Mouse (Mus musculus) embryonic facial prominence, embryonic 10.5 days (tissue): ENCODE results near the gene Gstm3. TPM values are rescaled to one million over a fixed set of nuclear protein-coding genes. Genes with fewer than 3 reads are reported as not detected.
"Not testable (repeated sequence)": the region's sequence is repeated elsewhere in the genome, so short reads cannot be mapped to it uniquely, and the experiment has no call there.

Experiments used
- DNase-seq: peaks from one replicate; pipeline ENCODE4 v3.0.0-alpha.2; 2017; ENCODE audit warnings: low spot score
- H3K27ac ChIP-seq: fragments of 300-500 bp; sonication (generic); replicated peaks from 2 replicates; pipeline ENCODE4 v1.5.1; 2016; ENCODE audit warnings: mild to moderate bottlenecking
- H3K27me3 ChIP-seq: fragments of 300-500 bp; sonication (generic); replicated peaks from 2 replicates; pipeline ENCODE4 v1.6.1; 2016; ENCODE audit warnings: low read depth, mild to moderate bottlenecking; ENCODE audit not compliant: poor library complexity, severe bottlenecking
- H3K36me3 ChIP-seq: fragments of 300-500 bp; sonication (generic); replicated peaks from 2 replicates; pipeline ENCODE4 v1.6.1; 2016; ENCODE audit warnings: mild to moderate bottlenecking, moderate library complexity
- H3K4me1 ChIP-seq: fragments of 300-500 bp; sonication (generic); 2 replicates; pipeline ENCODE4 v1.6.1; 2016
- H3K4me3 ChIP-seq: fragments of 300-500 bp; sonication (generic); 2 replicates; pipeline ENCODE4 v1.5.1; 2016; ENCODE audit warnings: mild to moderate bottlenecking, moderate library complexity
- H3K9me3 ChIP-seq: fragments of 300-500 bp; sonication (generic); 2 replicates; pipeline ENCODE4 v1.6.1; 2016; ENCODE audit warnings: mild to moderate bottlenecking
- WGBS: fragments of 180-500 bp; shearing (Covaris S2); methylation state at CpG from one replicate; pipeline ENCODE4 v1.1.7; 2016; 5-methylcytosine and 5-hydroxymethylcytosine counted together
- polyA plus RNA-seq: library from polyadenylated mRNA; unstranded; fragments of >200 nt; fragmentation: Nextera tagmentation; extraction: Ambion mirVana; gene quantifications from 2 replicates; pipeline ENCODE4 v1.2.1, GENCODE M21; 2016

Gstm3 gene
- polyA plus RNA-seq, 1 experiment from 2014 or later: not detected

DNA sequence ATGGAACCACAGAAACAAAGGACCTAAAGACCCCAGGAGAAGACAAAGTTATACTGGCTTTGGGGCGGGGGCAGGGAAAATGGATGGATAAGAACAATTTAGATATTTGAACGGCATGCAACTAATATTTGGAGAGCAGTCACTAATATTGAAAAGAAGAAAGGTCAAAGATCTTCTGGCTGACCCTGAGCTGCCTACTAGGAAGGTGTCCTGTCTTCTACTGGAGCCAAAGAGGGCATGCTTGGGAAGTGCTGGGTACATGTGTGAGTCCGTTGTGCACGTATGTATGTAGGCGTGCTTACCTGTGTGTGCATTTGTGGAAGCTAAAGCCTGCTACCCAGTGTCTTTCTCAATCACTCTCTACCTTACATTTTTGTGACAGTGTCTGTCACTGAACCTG, 2.5 kb downstream of the Gstm3 start:
- Histone ChIP-seq H3K9me3 (no peaks in the 10 kb centered on the region), H3K27ac (no peak overlapping the region), H3K4me1 (peaks cover 12% of the 10 kb centered on the region; the same call in 1 of the 2 replicates), H3K27me3 (no peaks in the 10 kb centered on the region), H3K36me3 (no peaks in the 10 kb centered on the region), H3K4me3 (no peak overlapping the region)
- no peak for DNase-seq
- 96% methylated on average over 5 of the region's 5 CpGs for WGBS

- WGBS: 76% methylated on average over 1 of the region's 1 CpGs
- no peaks in the 10 kb centered on the region for H3K9me3 ChIP-seq
- H3K27me3 ChIP-seq: no peaks in the 10 kb centered on the region
- H3K4me1 ChIP-seq: peaks cover 12% of the 10 kb centered on the region; the same call in 1 of the 2 replicates
- no peak overlapping the region for H3K4me3 ChIP-seq
- DNase-seq: no peak
- no peak overlapping the region for H3K27ac ChIP-seq
- H3K36me3 ChIP-seq: no peaks in the 10 kb centered on the region
Observed at GRCm38 (mm10) chr3:107965592-107965991, 3.5 kb downstream of the Gstm3 start.

DNA sequence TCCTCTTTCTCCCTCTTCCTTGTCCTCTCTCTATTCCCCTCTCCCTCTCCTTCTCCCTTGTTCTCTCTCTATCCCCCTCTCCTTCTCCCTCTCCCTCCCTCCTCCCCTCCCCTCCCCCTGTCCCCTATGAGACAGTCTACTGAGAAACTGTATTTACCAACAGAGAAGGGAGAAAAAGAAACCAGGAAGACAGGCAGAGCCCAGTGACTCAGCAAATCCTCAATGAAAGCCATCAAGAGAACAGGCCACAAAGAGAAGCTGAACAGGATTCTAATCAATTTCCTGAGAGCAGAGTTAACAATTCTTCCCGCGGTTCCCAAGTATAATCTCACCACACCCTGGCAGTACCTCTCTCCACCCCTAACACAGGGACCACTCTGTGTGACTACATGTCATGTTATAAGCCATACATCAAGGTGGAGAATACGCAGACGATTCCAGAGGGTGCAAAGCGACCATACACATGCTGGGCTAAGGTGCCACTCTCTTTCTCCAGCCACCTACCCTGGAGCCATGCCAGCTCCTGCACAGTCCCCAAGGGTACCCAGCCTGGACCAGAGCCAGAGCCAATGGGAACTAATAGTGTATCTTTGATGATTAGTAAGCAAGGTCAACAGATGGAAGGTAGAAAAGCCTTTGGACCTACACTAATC, 4.3 kb downstream of the Gstm3 start:
- Histone ChIP-seq H3K36me3 (no peaks in the 10 kb centered on the region), H3K4me3 (no peak overlapping the region), H3K27me3 (no peaks in the 10 kb centered on the region), H3K27ac (peak overlapping the region; percentile 48), H3K9me3 (no peaks in the 10 kb centered on the region), H3K4me1 (peaks cover 15% of the 10 kb centered on the region)
- WGBS: 74% methylated on average over 5 of the region's 5 CpGs
- DNase-seq: no peak

- Histone ChIP-seq H3K27ac (no peak overlapping the region; the same call in 1 of the 2 replicates), H3K36me3 (no peaks in the 10 kb centered on the region), H3K9me3 (no peaks in the 10 kb centered on the region), H3K4me3 (no peak overlapping the region), H3K4me1 (peaks cover 16% of the 10 kb centered on the region), H3K27me3 (no peaks in the 10 kb centered on the region)
- WGBS: 78% methylated on average over 4 of the region's 4 CpGs
- DNase-seq: no peak
Observed at GRCm38 (mm10) chr3:107964026-107964425, 5.1 kb downstream of the Gstm3 start.

DNA sequence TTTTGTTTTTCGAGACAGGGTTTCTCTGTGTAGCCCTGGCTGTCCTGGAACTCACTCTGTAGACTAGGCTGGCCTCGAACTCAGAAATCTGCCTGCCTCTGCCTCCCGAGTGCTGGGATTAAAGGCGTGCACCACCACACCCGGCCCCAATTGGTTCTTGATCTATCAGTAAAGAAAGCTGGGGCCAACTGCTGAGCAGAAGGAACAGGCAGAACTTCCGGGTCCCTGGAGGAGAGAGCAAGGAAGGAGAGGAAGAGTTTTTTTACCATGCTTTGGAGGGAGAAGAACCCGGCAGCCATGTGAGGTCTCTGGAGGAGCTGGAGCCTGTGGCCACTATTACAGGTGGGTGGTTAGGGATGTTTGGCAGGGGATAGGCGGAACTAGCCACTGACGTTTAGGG, 13.8 kb downstream of the Gstm3 start:
- 90% methylated on average over 9 of the region's 9 CpGs for WGBS
- not testable (repeated sequence) for H3K9me3 ChIP-seq, DNase-seq, H3K27ac ChIP-seq, H3K36me3 ChIP-seq, H3K27me3 ChIP-seq, H3K4me3 ChIP-seq
- peaks cover 13% of the 10 kb centered on the region for H3K4me1 ChIP-seq

DNA sequence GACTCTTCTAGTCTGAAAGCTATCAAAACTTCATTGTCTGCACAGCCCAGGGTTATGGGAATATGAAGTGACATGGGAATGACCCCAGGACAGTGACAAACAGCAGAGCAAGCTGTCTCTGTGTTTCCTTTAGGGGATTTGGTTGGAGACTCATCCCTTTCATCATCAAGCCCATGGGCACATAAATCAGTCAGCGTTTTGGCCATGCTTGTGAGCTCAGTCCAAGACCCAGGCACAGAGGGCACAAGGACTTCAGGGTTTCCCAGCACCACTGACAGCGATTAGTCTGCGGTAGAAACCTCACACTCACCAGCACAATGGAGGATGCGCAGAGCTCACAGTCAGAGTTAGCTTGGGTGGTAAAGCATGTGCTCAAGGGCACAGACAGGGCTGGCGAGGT, 15.2 kb downstream of the Gstm3 start:
- Histone ChIP-seq H3K9me3 (no peaks in the 10 kb centered on the region), H3K36me3 (no peaks in the 10 kb centered on the region), H3K27me3 (peaks cover 3% of the 10 kb centered on the region; the same call in 1 of the 2 replicates), H3K4me1 (peaks cover 8% of the 10 kb centered on the region; the same call in 1 of the 2 replicates), H3K4me3 (no peak overlapping the region), H3K27ac (no peak overlapping the region)
- WGBS: 86% methylated on average over 5 of the region's 5 CpGs
- no peak for DNase-seq

- no peak overlapping the region for H3K4me3 ChIP-seq
- no peaks in the 10 kb centered on the region for H3K36me3 ChIP-seq
- peaks cover 5% of the 10 kb centered on the region; the same call in 1 of the 2 replicates for H3K4me1 ChIP-seq
- whole genome bisulfite sequencing: 14% methylated on average over 6 of the region's 6 CpGs
- no peak overlapping the region for H3K27ac ChIP-seq
- H3K27me3 ChIP-seq: peaks cover under 1% of the 10 kb centered on the region; the same call in 1 of the 2 replicates
- DNase-seq: peak; percentile 52
- no peaks in the 10 kb centered on the region for H3K9me3 ChIP-seq
Observed at GRCm38 (mm10) chr3:107953328-107953755, 15.7 kb downstream of the Gstm3 start.

- H3K27ac ChIP-seq: no peak overlapping the region
- no peaks in the 10 kb centered on the region for H3K9me3 ChIP-seq
- DNase-seq: no peak
- H3K4me3 ChIP-seq: no peak overlapping the region
- H3K4me1 ChIP-seq: peaks cover 4% of the 10 kb centered on the region; the same call in 1 of the 2 replicates
- 89% methylated on average over 11 of the region's 11 CpGs for WGBS
- H3K27me3 ChIP-seq: no peaks in the 10 kb centered on the region; the same call in 1 of the 2 replicates
- H3K36me3 ChIP-seq: no peaks in the 10 kb centered on the region
Observed at GRCm38 (mm10) chr3:107950531-107950930, 18.6 kb downstream of the Gstm3 start.

- not testable (repeated sequence) for DNase-seq
Observed at GRCm38 (mm10) chr3:107949461-107949860, 19.6 kb downstream of the Gstm3 start.

DNA sequence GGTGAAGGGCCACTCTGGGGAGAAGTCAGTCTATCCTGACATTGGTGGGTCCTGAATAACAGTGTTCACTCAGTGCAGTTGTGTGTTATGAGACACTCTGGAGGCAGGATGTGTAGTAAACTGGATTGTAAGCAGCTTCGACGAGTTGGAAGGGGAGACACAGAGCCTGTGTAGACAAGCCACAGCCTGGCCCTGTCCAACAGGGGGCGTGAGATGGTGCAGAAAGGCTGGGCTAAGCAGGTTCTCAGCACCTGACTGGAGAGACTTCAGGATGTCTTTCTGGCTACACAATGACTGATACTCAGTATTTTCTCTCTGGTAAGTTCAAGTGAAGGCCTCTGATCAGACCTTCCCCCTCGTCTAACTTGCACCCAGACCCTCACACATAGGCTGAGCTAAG, 23.4 kb downstream of the Gstm3 start:
- 47% methylated on average over 4 of the region's 4 CpGs for WGBS
- H3K4me3 ChIP-seq: no peak overlapping the region
- H3K36me3 ChIP-seq: no peaks in the 10 kb centered on the region
- peaks cover 16% of the 10 kb centered on the region for H3K4me1 ChIP-seq
- no peak for DNase-seq
- no peaks in the 10 kb centered on the region for H3K9me3 ChIP-seq
- H3K27ac ChIP-seq: no peak overlapping the region
- H3K27me3 ChIP-seq: no peaks in the 10 kb centered on the region

More at GRCm38 (mm10) chr3:107949461-107949860, 19.6 kb downstream of the Gstm3 start:
- 92% methylated on average over 1 of the region's 1 CpGs for WGBS
- H3K36me3 ChIP-seq, H3K4me3 ChIP-seq, H3K4me1 ChIP-seq, H3K27ac ChIP-seq, H3K27me3 ChIP-seq, H3K9me3 ChIP-seq: not testable (repeated sequence)

GRCm38 (mm10) chr3:107943239-107943990, 25.7 kb downstream of the Gstm3 start, which contains the start of gene Gstm6:
Gene Gstm6 (minus strand): TSS chr3:107943749.
- Histone ChIP-seq H3K27ac (peak within 1 kb of the TSS; percentile 65), H3K9me3 (no peaks in the 10 kb centered on the region), H3K36me3 (no peaks in the 10 kb centered on the region), H3K27me3 (no peaks in the 10 kb centered on the region), H3K4me1 (peaks cover 22% of the 10 kb centered on the region), H3K4me3 (peak within 1 kb of the TSS; percentile 51)
- WGBS: 14% methylated on average over 20 of the region's 20 CpGs
- peak; percentile 65 for DNase-seq

GRCm38 (mm10) chr3:107941261-107941660, 27.8 kb downstream of the Gstm3 start:
- no peak for DNase-seq
- no peaks in the 10 kb centered on the region for H3K36me3 ChIP-seq
- H3K9me3 ChIP-seq: no peaks in the 10 kb centered on the region
- H3K4me1 ChIP-seq: peaks cover 22% of the 10 kb centered on the region
- WGBS: 87% methylated on average over 4 of the region's 4 CpGs
- no peaks in the 10 kb centered on the region for H3K27me3 ChIP-seq
- H3K27ac ChIP-seq: no peak overlapping the region
- no peak overlapping the region for H3K4me3 ChIP-seq

DNA sequence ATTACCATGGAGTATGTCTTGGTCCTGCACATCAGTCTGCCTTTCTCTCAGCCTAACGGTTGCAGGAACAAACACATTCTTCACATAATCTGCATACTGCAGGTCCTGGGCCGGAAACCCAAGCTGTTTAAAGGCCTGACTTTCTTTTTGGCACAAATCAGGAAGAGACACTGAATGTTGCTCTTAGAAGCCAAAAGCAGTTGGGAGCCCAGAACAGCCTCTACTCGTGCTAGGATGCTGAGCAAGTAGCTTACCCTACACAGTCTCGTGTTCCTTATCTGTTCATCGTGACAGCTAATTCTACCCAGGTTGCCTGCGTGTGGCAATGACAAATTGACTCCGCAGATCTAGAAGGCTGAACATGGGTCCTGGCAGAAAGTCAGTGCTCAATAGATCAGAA, 28.6 kb downstream of the Gstm3 start:
- WGBS: 81% methylated on average over 7 of the region's 7 CpGs
- no peaks in the 10 kb centered on the region for H3K36me3 ChIP-seq
- H3K4me1 ChIP-seq: peaks cover 22% of the 10 kb centered on the region
- no peaks in the 10 kb centered on the region for H3K9me3 ChIP-seq
- DNase-seq: no peak
- H3K27ac ChIP-seq: no peak overlapping the region
- H3K4me3 ChIP-seq: no peak overlapping the region
- H3K27me3 ChIP-seq: no peaks in the 10 kb centered on the region
